Mouse (Mus musculus): ENCODE results near the gene Wnt2b. TPM values are rescaled to one million over a fixed set of nuclear protein-coding genes. Genes with fewer than 3 reads are reported as not detected.

Gene Wnt2b
- total and polyA plus RNA-seq, 3 experiments, result 0.16 TPM; not detected in 2

DNA sequence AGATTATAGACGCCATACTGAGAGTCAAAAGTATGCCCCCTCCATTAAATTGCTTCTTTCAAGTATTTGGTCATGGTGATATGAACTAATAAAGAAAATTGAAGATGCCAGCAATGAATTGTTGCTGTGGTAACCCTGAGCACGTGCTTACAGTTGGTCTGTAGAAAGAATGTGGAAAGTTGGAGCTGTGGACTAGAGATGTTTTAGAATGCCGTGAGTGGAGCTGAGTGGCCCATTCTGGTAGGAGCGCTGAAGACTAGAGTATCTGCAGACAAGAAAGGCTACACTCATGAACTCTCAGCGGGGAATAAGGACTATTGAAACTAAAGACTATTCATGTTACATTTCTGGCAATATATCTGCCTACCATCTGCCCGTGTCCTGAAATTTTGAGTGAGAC is 52.5 kb downstream of the Wnt2b start:
- DNase-seq (ENCODE audit: extremely low read depth), result no peak
- no peak overlapping the region for H3K4me3 ChIP-seq (replicated peaks in 1 of 3; ENCODE audit: low read depth in 2 of 3, low read length in 2 of 3, poor library complexity in 1 of 3)
- H3K4me2 ChIP-seq (ENCODE audit: insufficient read depth, low read depth, poor library complexity, severe bottlenecking), result no peak overlapping the region
- no peak for TF ChIP-seq CHD2 (IDR thresholded peaks at IDR 0.05; ENCODE audit: low read length)
- no peak for TF ChIP-seq E2F4 (IDR thresholded peaks at IDR 0.05; ENCODE audit: insufficient replicate concordance, low read depth, low read length)
- TF ChIP-seq MAFK (IDR thresholded peaks at IDR 0.05; ENCODE audit: insufficient replicate concordance, low read length), result no peak
- no peak for TF ChIP-seq POLR2A (IDR thresholded peaks at IDR 0.05; ENCODE audit: low read depth, low read length)
- TF ChIP-seq KAT2A (IDR thresholded peaks at IDR 0.05; ENCODE audit: insufficient replicate concordance, low read length), result no peak
- TF ChIP-seq MAZ (IDR thresholded peaks at IDR 0.05; ENCODE audit: low read depth, low read length), result no peak
- no peaks in the 10 kb centered on the region for H3K79me2 ChIP-seq (replicated peaks; ENCODE audit: control insufficient read depth, extremely low read depth, insufficient read depth, poor library complexity, severe bottlenecking)
- H3K36me3 ChIP-seq (replicated peaks in 1 of 2; ENCODE audit: control insufficient read depth in 1 of 2, insufficient read depth in 1 of 2, low read length in 1 of 2), result peaks cover 3 to 16% of the 10 kb centered on the region in 2 experiments
- H3K27me3 ChIP-seq (replicated peaks), result no peaks in the 10 kb centered on the region
- no peaks in the 10 kb centered on the region for H3K9me3 ChIP-seq (replicated peaks; ENCODE audit: low read length)
- dilution Hi-C loops (cut with MboI; ENCODE audit: extremely low pct_ligation_motif_present, extremely low pct_unique_long_range_greater_than_20kb, low sequenced_read_pairs), result no loop called here
- no peak overlapping the region for H3K9ac ChIP-seq (ENCODE audit: insufficient read depth, low read depth)
- H3K27ac ChIP-seq (ENCODE audit: insufficient read depth, low read depth), result no peak overlapping the region
- in situ Hi-C loops (cut with MboI; ENCODE audit: low pct_ligation_motif_present, low pct_unique_long_range_greater_than_20kb, low sequenced_read_pairs), result no loop called here
- no peaks in the 10 kb centered on the region for H3K4me1 ChIP-seq (ENCODE audit: control insufficient read depth in 1 of 2, insufficient read depth in 2 of 2)

DNA sequence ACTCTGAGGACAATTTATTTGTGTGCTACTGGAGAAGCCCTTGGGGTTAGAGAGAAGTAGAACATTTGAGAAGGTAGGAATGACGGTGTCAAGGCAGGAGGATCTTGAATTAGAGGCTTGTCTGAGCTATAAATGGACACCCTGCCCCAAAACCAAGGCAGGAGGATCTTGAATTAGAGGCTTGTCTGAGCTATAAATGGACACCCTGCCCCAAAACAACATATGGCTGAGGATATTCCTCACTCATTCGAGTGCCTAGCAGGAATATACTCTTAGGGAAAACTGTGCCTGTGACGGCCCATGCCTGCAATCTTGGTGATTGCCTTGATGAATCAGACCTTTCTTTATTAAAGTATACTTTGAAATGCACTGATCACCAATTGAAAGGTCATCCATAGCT is 55.7 kb downstream of the Wnt2b start:
- TF ChIP-seq USF2 (conservative IDR thresholded peaks at IDR 0.05; ENCODE audit: low read depth, low read length), result no peak
- TF ChIP-seq UBTF (IDR thresholded peaks at IDR 0.05; ENCODE audit: low read depth, low read length), result no peak
- TF ChIP-seq KAT2A (IDR thresholded peaks at IDR 0.05; ENCODE audit: insufficient replicate concordance, low read length), result no peak
- no peak for TF ChIP-seq ZC3H11A (IDR thresholded peaks at IDR 0.05; ENCODE audit: low read depth, low read length)
- no peak for TF ChIP-seq MEF2A (IDR thresholded peaks at IDR 0.05; ENCODE audit: borderline replicate concordance, low read depth, low read length)
- TF ChIP-seq CHD1 (IDR thresholded peaks at IDR 0.05; ENCODE audit: low read depth, low read length), result no peak
- TF ChIP-seq JUN (IDR thresholded peaks at IDR 0.05; ENCODE audit: insufficient read depth, low read depth, low read length), result no peak
- TF ChIP-seq USF1 (IDR thresholded peaks at IDR 0.05; ENCODE audit: low read depth, low read length), result no peak
- TF ChIP-seq MAZ (IDR thresholded peaks at IDR 0.05; ENCODE audit: low read depth, low read length), result no peak
- TF ChIP-seq SIN3A (IDR thresholded peaks at IDR 0.05; ENCODE audit: low read length), result no peak
- TF ChIP-seq POLR2A (IDR thresholded peaks at IDR 0.05; ENCODE audit: low read depth, low read length), result no peak
- no peak for TF ChIP-seq BHLHE40 (IDR thresholded peaks at IDR 0.05; ENCODE audit: low read depth, low read length)
- no peak for TF ChIP-seq POLR2AphosphoS2 (IDR thresholded peaks at IDR 0.05; ENCODE audit: low read depth, low read length)
- no peak for TF ChIP-seq MAX (IDR thresholded peaks at IDR 0.05; ENCODE audit: low read length)
- TF ChIP-seq MXI1 (IDR thresholded peaks at IDR 0.05; ENCODE audit: low read depth, low read length), result no peak
- no peak for TF ChIP-seq GABPA (IDR thresholded peaks at IDR 0.05; ENCODE audit: insufficient replicate concordance, low read depth, low read length)
- no peak for TF ChIP-seq HCFC1 (IDR thresholded peaks at IDR 0.05; ENCODE audit: low read depth, low read length)
- TF ChIP-seq ELF1 (IDR thresholded peaks at IDR 0.05; ENCODE audit: low read depth, low read length), result no peak
- TF ChIP-seq JUND (conservative IDR thresholded peaks at IDR 0.05; ENCODE audit: low read depth, low read length), result no peak
- H3K27me3 ChIP-seq (replicated peaks), result no peaks in the 10 kb centered on the region
- no peak overlapping the region for H3K4me3 ChIP-seq (replicated peaks in 1 of 3; ENCODE audit: low read depth in 2 of 3, low read length in 2 of 3, poor library complexity in 1 of 3)
- dilution Hi-C loops (cut with MboI; ENCODE audit: extremely low pct_ligation_motif_present, extremely low pct_unique_long_range_greater_than_20kb, low sequenced_read_pairs), result no loop called here
- no peak overlapping the region for H3K9ac ChIP-seq (ENCODE audit: insufficient read depth, low read depth)
- no peaks in the 10 kb centered on the region for H3K9me3 ChIP-seq (replicated peaks; ENCODE audit: low read length)
- H3K4me2 ChIP-seq (ENCODE audit: insufficient read depth, low read depth, poor library complexity, severe bottlenecking), result no peak overlapping the region
- in situ Hi-C loops (cut with MboI; ENCODE audit: low pct_ligation_motif_present, low pct_unique_long_range_greater_than_20kb, low sequenced_read_pairs), result no loop called here
- H3K79me2 ChIP-seq (replicated peaks; ENCODE audit: control insufficient read depth, extremely low read depth, insufficient read depth, poor library complexity, severe bottlenecking), result no peaks in the 10 kb centered on the region
- no peaks in the 10 kb centered on the region for H3K4me1 ChIP-seq (ENCODE audit: control insufficient read depth in 1 of 2, insufficient read depth in 2 of 2)
- H3K27ac ChIP-seq (ENCODE audit: insufficient read depth, low read depth), result no peak overlapping the region
- no peak for DNase-seq (ENCODE audit: extremely low read depth)
- H3K36me3 ChIP-seq (replicated peaks in 1 of 2; ENCODE audit: control insufficient read depth in 1 of 2, insufficient read depth in 1 of 2, low read length in 1 of 2), result peaks cover 3 to 20% of the 10 kb centered on the region in 2 experiments

All from CH12.LX (cell line).